Mouse (Mus musculus) C2C12 (cell line): Measurements from ENCODE around the gene Grin2a. TPM values are rescaled to one million over a fixed set of nuclear protein-coding genes. Genes with fewer than 3 reads are reported as not detected.

Experiments
- H3K27me3 ChIP-seq: one replicate; pipeline ENCODE4 v1.6.1; 2011; ENCODE audit not compliant: control insufficient read depth, insufficient read depth, insufficient read length
- H3K36me3 ChIP-seq: one replicate; pipeline ENCODE4 v1.6.1; 2011; ENCODE audit not compliant: control insufficient read depth, insufficient read depth
- H3K4me3 ChIP-seq: one replicate; pipeline ENCODE4 v1.5.1; 2011; ENCODE audit warnings: mild to moderate bottlenecking, control low read depth; ENCODE audit not compliant: poor library complexity, insufficient read depth, severe bottlenecking
- H3K79me2 ChIP-seq: one replicate; pipeline ENCODE4 v1.6.1; 2011; ENCODE audit not compliant: control insufficient read depth, insufficient read depth
- H3K79me3 ChIP-seq: one replicate; pipeline ENCODE4 v1.6.1; 2011; ENCODE audit warnings: low read depth, control low read depth
- H3ac ChIP-seq: one replicate; pipeline ENCODE3; 2011; ENCODE audit warnings: low read depth; ENCODE audit not compliant: control insufficient read depth, insufficient read length
- CEBPB ChIP-seq: IDR thresholded peaks from one replicate; pipeline ENCODE4 v1.6.1; 2011; ENCODE audit warnings: low read depth, mild to moderate bottlenecking, control low read depth, moderate library complexity
- CTCF ChIP-seq: IDR thresholded peaks from one replicate; pipeline ENCODE4 v1.5.1; 2011; ENCODE audit not compliant: control insufficient read depth, insufficient read depth, insufficient read length
- FOSL1 ChIP-seq: IDR thresholded peaks from one replicate; pipeline ENCODE4 v1.8.0; 2011; ENCODE audit warnings: mild to moderate bottlenecking, low read length; ENCODE audit not compliant: poor library complexity, insufficient read depth, severe bottlenecking
- MAX ChIP-seq: IDR thresholded peaks from one replicate; pipeline ENCODE4 v1.6.1; 2011; ENCODE audit warnings: mild to moderate bottlenecking, control low read depth
- MYOD1 ChIP-seq: IDR thresholded peaks from one replicate; pipeline ENCODE4 v1.6.1; 2011; ENCODE audit warnings: low read depth; ENCODE audit not compliant: control insufficient read depth, insufficient read length
- MYOG ChIP-seq: IDR thresholded peaks from one replicate; pipeline ENCODE4 v1.6.1; 2011; ENCODE audit not compliant: control insufficient read depth, insufficient read length; ENCODE audit errors: extremely low read depth
- USF1 ChIP-seq: IDR thresholded peaks from one replicate; pipeline ENCODE4 v1.6.1; 2011; ENCODE audit warnings: low read depth, mild to moderate bottlenecking, control low read depth, moderate library complexity
- polyA plus RNA-seq: library from polyadenylated mRNA; unstranded; fragments of >200 nt; fragmentation: generic; extraction: Trizol; gene quantifications from one replicate; pipeline ENCODE4 v1.2.1, GENCODE M21; 2012; ENCODE audit warnings: missing spikeins

Grin2a gene
- polyA plus RNA-seq, 1 experiment, result 0.01 TPM

DNA sequence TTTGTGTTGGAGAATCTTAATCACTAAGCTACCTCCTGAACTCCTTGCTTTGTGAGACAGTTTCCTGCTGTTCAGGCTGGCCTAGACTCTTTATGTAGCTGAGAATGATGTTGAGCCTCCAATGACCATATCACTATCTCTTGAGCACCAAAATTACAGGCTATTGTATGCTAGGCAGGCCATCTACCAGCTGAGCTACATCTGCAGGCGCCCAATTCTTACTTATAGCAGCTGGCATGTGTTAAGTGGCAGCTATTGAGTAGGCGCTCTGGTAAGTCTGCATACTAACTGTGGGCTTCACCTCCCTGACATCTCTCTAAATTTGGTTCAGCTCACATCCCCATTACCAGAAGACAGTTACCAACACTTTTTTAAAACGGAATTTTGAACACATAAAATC is 331.3 kb downstream of the Grin2a start:
- Histone ChIP-seq H3K27me3 (no peaks in the 10 kb centered on the region), H3K4me3 (no peak overlapping the region), H3K79me2 (no peaks in the 10 kb centered on the region), H3K36me3 (no peaks in the 10 kb centered on the region), H3ac (no peak overlapping the region), H3K79me3 (no peaks in the 10 kb centered on the region)
- no peak for TF ChIP-seq FOSL1
- TF ChIP-seq USF1, result no peak
- no peak for TF ChIP-seq CEBPB
- no peak for TF ChIP-seq MAX
- TF ChIP-seq MYOG, result no peak
- no peak for TF ChIP-seq CTCF
- no peak for TF ChIP-seq MYOD1

DNA sequence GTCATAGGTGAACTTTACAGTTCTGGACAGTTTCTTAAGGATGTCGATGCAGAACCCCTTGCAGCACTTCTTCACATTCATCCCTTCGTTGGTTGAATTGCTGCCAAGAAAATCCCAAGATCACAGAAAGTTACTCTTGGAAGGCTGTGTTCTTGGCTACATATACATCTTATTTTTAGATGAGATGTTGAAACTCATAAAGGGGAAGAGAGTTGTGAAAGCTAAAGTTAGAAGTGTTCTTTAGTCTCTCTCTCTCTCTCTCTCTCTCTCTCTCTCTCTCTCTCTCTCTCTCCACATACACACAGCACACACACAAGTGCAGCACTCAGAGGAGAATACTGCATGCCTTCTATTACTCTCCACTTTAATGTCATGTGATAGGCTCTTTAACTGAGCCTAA is 331.9 kb downstream of the Grin2a start:
- Histone ChIP-seq H3K36me3 (no peaks in the 10 kb centered on the region), H3K27me3 (no peaks in the 10 kb centered on the region)

GRCm38 (mm10) chr16:9625652-9626444 is 369.5 kb downstream of the Grin2a start:
- no peaks in the 10 kb centered on the region for H3K36me3 ChIP-seq
- H3ac ChIP-seq, result no peak overlapping the region
- H3K79me3 ChIP-seq, result no peaks in the 10 kb centered on the region
- TF ChIP-seq CEBPB (no peak), CTCF (no peak), FOSL1 (no peak), MYOD1 (no peak), MAX (no peak), MYOG (no peak), USF1 (no peak)
- H3K4me3 ChIP-seq, result no peak overlapping the region
- H3K27me3 ChIP-seq, result no peaks in the 10 kb centered on the region
- no peaks in the 10 kb centered on the region for H3K79me2 ChIP-seq

More for the DNA sequence above, 331.9 kb downstream of the Grin2a start:
- Histone ChIP-seq H3K79me2 (no peaks in the 10 kb centered on the region), H3ac (no peak overlapping the region), H3K4me3 (no peak overlapping the region), H3K79me3 (no peaks in the 10 kb centered on the region)
- TF ChIP-seq CEBPB, result no peak
- TF ChIP-seq MYOD1, result no peak
- no peak for TF ChIP-seq MYOG
- TF ChIP-seq CTCF, result no peak
- TF ChIP-seq FOSL1, result no peak
- no peak for TF ChIP-seq USF1
- no peak for TF ChIP-seq MAX

GRCm38 (mm10) chr16:9624346-9624745 is 371.0 kb downstream of the Grin2a start:
- Histone ChIP-seq H3K27me3 (no peaks in the 10 kb centered on the region), H3K79me2 (no peaks in the 10 kb centered on the region), H3K4me3 (no peak overlapping the region), H3K36me3 (no peaks in the 10 kb centered on the region), H3ac (no peak overlapping the region), H3K79me3 (no peaks in the 10 kb centered on the region)
- TF ChIP-seq USF1 (no peak), MYOG (no peak), CEBPB (no peak), CTCF (no peak), MAX (no peak), MYOD1 (no peak), FOSL1 (no peak)

DNA sequence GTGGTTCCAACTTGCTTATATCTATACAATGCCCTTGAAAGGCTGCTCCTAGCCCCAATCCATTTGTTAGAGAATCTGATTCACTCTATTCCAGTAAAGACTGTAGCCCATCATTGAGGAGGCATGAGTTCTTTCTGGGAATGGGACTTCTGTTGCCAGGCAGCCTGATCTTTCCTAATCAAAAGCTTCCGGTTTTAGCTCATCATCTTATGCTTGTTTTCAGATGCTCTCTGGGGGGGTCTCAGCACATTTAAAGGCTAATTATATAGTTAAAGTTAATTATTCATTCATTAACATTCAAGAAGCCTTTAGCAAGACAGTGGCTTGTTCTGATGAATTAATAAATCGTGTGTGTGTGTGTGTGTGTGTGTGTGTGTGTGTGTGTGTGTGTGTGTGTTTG is 377.2 kb downstream of the Grin2a start:
- Histone ChIP-seq H3K79me3 (no peaks in the 10 kb centered on the region), H3K36me3 (no peaks in the 10 kb centered on the region), H3K4me3 (no peak overlapping the region), H3ac (no peak overlapping the region), H3K79me2 (no peaks in the 10 kb centered on the region), H3K27me3 (no peaks in the 10 kb centered on the region)
- no peak for TF ChIP-seq USF1
- no peak for TF ChIP-seq CTCF
- no peak for TF ChIP-seq MAX
- no peak for TF ChIP-seq MYOG
- TF ChIP-seq MYOD1, result no peak
- TF ChIP-seq FOSL1, result no peak
- no peak for TF ChIP-seq CEBPB

GRCm38 (mm10) chr16:9617215-9617614 is 378.1 kb downstream of the Grin2a start:
- no peaks in the 10 kb centered on the region for H3K79me2 ChIP-seq
- H3K36me3 ChIP-seq, result no peaks in the 10 kb centered on the region
- TF ChIP-seq FOSL1 (no peak), CTCF (no peak), USF1 (no peak), MYOG (no peak), MYOD1 (no peak), MAX (no peak), CEBPB (no peak)

More at GRCm38 (mm10) chr16:9617215-9617614, 378.1 kb downstream of the Grin2a start:
- Histone ChIP-seq H3K27me3 (no peaks in the 10 kb centered on the region), H3ac (no peak overlapping the region), H3K79me3 (no peaks in the 10 kb centered on the region), H3K4me3 (no peak overlapping the region)
